Mouse (Mus musculus) neural tube, embryonic 15.5 days (tissue): Measurements from ENCODE around the gene Pah. TPM values are rescaled to one million over a fixed set of nuclear protein-coding genes. Genes with fewer than 3 reads are reported as not detected.

ENCODE experiments used
- ATAC-seq: fragments of 200-750 bp; cut with Nextera tagmentation; 2 replicates; pipeline ENCODE4 v1.8.0; 2017; ENCODE audit warnings: mild to moderate bottlenecking, moderate TSS enrichment, moderate library complexity; ENCODE audit not compliant: low FRiP score
- H3K27ac ChIP-seq: fragments of 300-500 bp; sonication (generic); replicated peaks from 2 replicates; pipeline ENCODE4 v1.5.1; 2015; ENCODE audit warnings: mild to moderate bottlenecking, inconsistent platforms
- H3K27me3 ChIP-seq: fragments of 300-500 bp; sonication (generic); replicated peaks from 2 replicates; pipeline ENCODE4 v1.6.1; 2015; ENCODE audit warnings: inconsistent platforms
- H3K36me3 ChIP-seq: fragments of 300-500 bp; sonication (generic); 2 replicates; pipeline ENCODE4 v1.6.1; 2015; ENCODE audit warnings: inconsistent platforms
- H3K4me1 ChIP-seq: fragments of 300-500 bp; sonication (generic); 2 replicates; pipeline ENCODE4 v1.6.1; 2015; ENCODE audit warnings: inconsistent platforms
- H3K4me2 ChIP-seq: fragments of 300-500 bp; sonication (generic); 2 replicates; pipeline ENCODE4 v1.6.1; 2015; ENCODE audit warnings: inconsistent platforms, mild to moderate bottlenecking, moderate library complexity
- H3K4me3 ChIP-seq: fragments of 300-500 bp; sonication (generic); replicated peaks from 2 replicates; pipeline ENCODE4 v1.5.1; 2015; ENCODE audit warnings: mild to moderate bottlenecking, inconsistent platforms
- H3K9ac ChIP-seq: fragments of 300-500 bp; sonication (generic); replicated peaks from 2 replicates; pipeline ENCODE4 v1.6.1; 2015; ENCODE audit warnings: mild to moderate bottlenecking, inconsistent platforms
- H3K9me3 ChIP-seq: fragments of 300-500 bp; sonication (generic); replicated peaks from 2 replicates; pipeline ENCODE4 v1.6.1; 2016; ENCODE audit warnings: inconsistent platforms
- WGBS: fragments of 180-500 bp; shearing (Covaris S2); methylation state at CpG from one replicate; pipeline ENCODE4 v1.1.7; 2015; ENCODE audit warnings: mixed read lengths; 5-methylcytosine and 5-hydroxymethylcytosine counted together
- polyA plus RNA-seq: library from polyadenylated mRNA; unstranded; fragments of >200 nt; fragmentation: Nextera tagmentation; extraction: Ambion mirVana; gene quantifications from 2 replicates; pipeline ENCODE4 v1.2.1, GENCODE M21; 2015

Gene Pah
- polyA plus RNA-seq, 1 experiment from 2014 or later = not detected

GRCm38 (mm10) chr10:87491485-87492040, 30.0 kb upstream of the Pah start:
- peak overlapping the region; percentile 74 for H3K4me3 ChIP-seq
- 3% methylated on average over 11 of the region's 11 CpGs for WGBS
- no peaks in the 10 kb centered on the region for H3K9me3 ChIP-seq
- peaks cover 14% of the 10 kb centered on the region; the same call in 1 of the 2 replicates for H3K27me3 ChIP-seq
- H3K4me2 ChIP-seq = peak overlapping the region; percentile 94
- 0 out of 2 replicates have a peak overlapping the region, but pooled peaks have one; percentile 8 for H3K27ac ChIP-seq
- H3K4me1 ChIP-seq = peaks cover 57% of the 10 kb centered on the region
- peak overlapping the region; percentile 79; the same call in 1 of the 2 replicates for H3K9ac ChIP-seq
- no peak for ATAC-seq
- H3K36me3 ChIP-seq = no peaks in the 10 kb centered on the region

DNA sequence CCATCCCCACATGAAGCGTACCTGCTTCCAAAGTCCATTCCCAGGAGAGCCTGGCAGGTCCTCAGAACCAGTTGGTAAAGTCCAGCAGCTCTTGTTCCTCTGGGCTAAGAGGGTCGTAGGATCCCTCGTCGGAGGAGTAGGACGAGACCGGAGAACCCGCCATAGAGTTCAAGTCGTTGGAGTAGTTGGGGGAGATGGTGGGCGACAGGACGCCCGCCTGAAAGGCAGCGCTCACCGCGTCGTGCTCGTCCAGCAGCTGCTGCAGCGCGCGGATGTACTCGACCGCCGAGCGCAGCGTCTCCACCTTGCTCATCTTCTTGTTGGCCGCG, 29.3 kb upstream of the Pah start:
- H3K9ac ChIP-seq = peak overlapping the region; percentile 79
- H3K4me3 ChIP-seq = peak overlapping the region; percentile 74
- H3K9me3 ChIP-seq = no peaks in the 10 kb centered on the region
- under 1% methylated on average over 26 of the region's 26 CpGs for WGBS
- H3K4me1 ChIP-seq = peaks cover 54% of the 10 kb centered on the region
- no peaks in the 10 kb centered on the region for H3K36me3 ChIP-seq
- H3K4me2 ChIP-seq = peak overlapping the region; percentile 94
- peak overlapping the region; percentile 85 for H3K27ac ChIP-seq
- H3K27me3 ChIP-seq = peaks cover 18% of the 10 kb centered on the region; the same call in 1 of the 2 replicates
- no peak for ATAC-seq

GRCm38 (mm10) chr10:87492661-87493551, 28.7 kb upstream of the Pah start:
- under 1% methylated on average over 87 of the region's 90 CpGs for WGBS
- peaks cover 18% of the 10 kb centered on the region; the same call in 1 of the 2 replicates for H3K27me3 ChIP-seq
- H3K36me3 ChIP-seq = no peaks in the 10 kb centered on the region
- H3K4me3 ChIP-seq = peak overlapping the region; percentile 74
- peaks cover 50% of the 10 kb centered on the region for H3K4me1 ChIP-seq
- H3K9me3 ChIP-seq = no peaks in the 10 kb centered on the region
- H3K4me2 ChIP-seq = peak overlapping the region; percentile 94
- peak overlapping the region; percentile 85 for H3K27ac ChIP-seq
- ATAC-seq = peak; percentile 46
- H3K9ac ChIP-seq = peak overlapping the region; percentile 79

- H3K27me3 ChIP-seq = peaks cover 18% of the 10 kb centered on the region; the same call in 1 of the 2 replicates
- peak within 1 kb of the TSS; percentile 94 for H3K4me2 ChIP-seq
- peak; percentile 38 for ATAC-seq
- no peaks in the 10 kb centered on the region for H3K36me3 ChIP-seq
- H3K9ac ChIP-seq = peak within 1 kb of the TSS; percentile 79
- H3K4me3 ChIP-seq = peak within 1 kb of the TSS; percentile 74
- peaks cover 43% of the 10 kb centered on the region for H3K4me1 ChIP-seq
- under 1% methylated on average over 28 of the region's 34 CpGs for WGBS
- H3K27ac ChIP-seq = peak within 1 kb of the TSS; percentile 85
- no peaks in the 10 kb centered on the region for H3K9me3 ChIP-seq
Observed at GRCm38 (mm10) chr10:87493576-87493975, 28.0 kb upstream of the Pah start, which contains the start of gene Ascl1. TSS of gene Ascl1 (minus strand) at chr10:87493660.

- Histone ChIP-seq H3K27me3 (peaks cover 20% of the 10 kb centered on the region; the same call in 1 of the 2 replicates), H3K4me2 (peak overlapping the region; percentile 94), H3K4me3 (peak overlapping the region; percentile 74), H3K36me3 (no peaks in the 10 kb centered on the region), H3K27ac (no peak overlapping the region), H3K9ac (0 out of 2 replicates have a peak overlapping the region, but pooled peaks have one; percentile 41), H3K9me3 (no peaks in the 10 kb centered on the region), H3K4me1 (peaks cover 37% of the 10 kb centered on the region)
- no peak for ATAC-seq
- 2% methylated on average over 4 of the region's 4 CpGs for WGBS
Observed at GRCm38 (mm10) chr10:87494176-87494575, 27.4 kb upstream of the Pah start.

DNA sequence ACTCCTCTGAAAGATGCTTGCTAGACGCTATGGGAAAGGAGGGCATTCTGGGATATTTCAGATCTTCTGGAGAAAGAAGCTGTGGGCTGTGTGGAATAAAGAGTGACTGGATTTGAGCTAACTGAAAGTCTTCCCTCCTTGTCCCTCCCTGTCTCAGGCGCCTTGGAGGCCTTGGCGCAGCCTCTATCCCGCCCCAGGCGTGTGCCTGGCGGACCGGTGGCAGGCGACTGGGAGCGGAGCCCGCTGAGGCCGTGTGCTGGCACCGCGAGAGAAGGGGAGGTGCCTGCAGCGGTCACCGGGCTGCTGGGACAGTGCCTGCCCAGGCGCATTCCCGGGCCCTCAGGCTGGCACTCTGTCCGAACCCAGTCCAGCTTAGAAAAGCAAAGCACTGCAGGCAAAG, 27.0 kb upstream of the Pah start:
- peak; percentile 53 for ATAC-seq
- H3K27ac ChIP-seq = no peak overlapping the region
- H3K9me3 ChIP-seq = no peaks in the 10 kb centered on the region
- no peaks in the 10 kb centered on the region for H3K36me3 ChIP-seq
- peaks cover 34% of the 10 kb centered on the region for H3K4me1 ChIP-seq
- WGBS = 0% methylated on average over 18 of the region's 18 CpGs
- H3K4me3 ChIP-seq = peak overlapping the region; percentile 74
- H3K4me2 ChIP-seq = peak overlapping the region; percentile 94
- peaks cover 20% of the 10 kb centered on the region; the same call in 1 of the 2 replicates for H3K27me3 ChIP-seq
- H3K9ac ChIP-seq = peak overlapping the region; percentile 41

GRCm38 (mm10) chr10:87497056-87497455, 24.5 kb upstream of the Pah start:
- Histone ChIP-seq H3K4me1 (peaks cover 37% of the 10 kb centered on the region), H3K27ac (no peak overlapping the region), H3K36me3 (no peaks in the 10 kb centered on the region), H3K9me3 (no peaks in the 10 kb centered on the region), H3K4me2 (no peak overlapping the region), H3K27me3 (peaks cover 25% of the 10 kb centered on the region), H3K4me3 (no peak overlapping the region), H3K9ac (no peak overlapping the region)
- WGBS = 96% methylated on average over 2 of the region's 2 CpGs
- no peak for ATAC-seq

DNA sequence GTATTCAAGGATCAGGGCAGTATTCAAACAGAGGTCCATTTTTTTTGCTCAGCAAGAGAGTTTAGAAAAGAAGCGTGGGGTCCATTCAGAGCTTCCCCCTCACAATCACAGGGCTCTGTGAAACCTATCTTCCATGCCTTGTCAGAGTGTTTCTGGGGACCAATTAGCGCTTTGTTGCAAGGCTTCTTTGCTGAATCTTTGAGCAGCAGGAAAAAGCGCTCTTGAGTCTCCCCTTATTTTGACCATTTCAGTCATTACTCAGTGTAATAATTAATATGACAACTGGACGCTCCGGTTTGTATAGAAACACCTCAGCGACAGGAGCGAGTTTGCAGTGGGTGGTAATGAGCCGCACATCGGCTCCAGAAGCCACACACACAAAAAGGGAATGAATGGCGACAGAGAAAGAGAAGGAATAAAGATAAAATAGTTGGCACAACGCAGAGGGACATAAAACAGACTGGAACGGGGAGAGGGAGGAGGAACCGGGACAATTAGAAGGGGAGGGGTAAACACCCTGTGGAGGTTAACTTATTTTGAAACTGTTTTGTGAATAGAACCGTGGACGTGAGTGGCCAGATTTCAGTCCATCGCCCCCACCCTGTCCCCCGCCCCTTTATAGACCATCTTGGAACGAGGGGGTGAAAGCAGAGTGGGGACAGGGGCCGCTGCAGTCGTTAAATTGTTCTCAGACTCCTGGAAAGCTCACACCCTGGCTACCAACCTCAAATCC, 20.5 kb upstream of the Pah start:
- peak overlapping the region; percentile 14; the same call in 1 of the 2 replicates for H3K4me3 ChIP-seq
- ATAC-seq = no peak
- peaks cover 29% of the 10 kb centered on the region for H3K27me3 ChIP-seq
- peak overlapping the region; percentile 45 for H3K4me2 ChIP-seq
- no peaks in the 10 kb centered on the region for H3K36me3 ChIP-seq
- no peaks in the 10 kb centered on the region for H3K9me3 ChIP-seq
- WGBS = 4% methylated on average over 20 of the region's 20 CpGs
- H3K4me1 ChIP-seq = peaks cover 20% of the 10 kb centered on the region
- H3K9ac ChIP-seq = no peak overlapping the region
- H3K27ac ChIP-seq = no peak overlapping the region

GRCm38 (mm10) chr10:87501659-87502042, 19.9 kb upstream of the Pah start:
- no peak overlapping the region for H3K9ac ChIP-seq
- no peak overlapping the region for H3K27ac ChIP-seq
- H3K9me3 ChIP-seq = no peaks in the 10 kb centered on the region
- peak; percentile 40; the same call in 1 of the 2 replicates for ATAC-seq
- H3K4me3 ChIP-seq = peak overlapping the region; percentile 14; the same call in 1 of the 2 replicates
- peak overlapping the region; percentile 45 for H3K4me2 ChIP-seq
- WGBS = 3% methylated on average over 7 of the region's 7 CpGs
- H3K4me1 ChIP-seq = peaks cover 20% of the 10 kb centered on the region
- peaks cover 27% of the 10 kb centered on the region for H3K27me3 ChIP-seq
- no peaks in the 10 kb centered on the region for H3K36me3 ChIP-seq

DNA sequence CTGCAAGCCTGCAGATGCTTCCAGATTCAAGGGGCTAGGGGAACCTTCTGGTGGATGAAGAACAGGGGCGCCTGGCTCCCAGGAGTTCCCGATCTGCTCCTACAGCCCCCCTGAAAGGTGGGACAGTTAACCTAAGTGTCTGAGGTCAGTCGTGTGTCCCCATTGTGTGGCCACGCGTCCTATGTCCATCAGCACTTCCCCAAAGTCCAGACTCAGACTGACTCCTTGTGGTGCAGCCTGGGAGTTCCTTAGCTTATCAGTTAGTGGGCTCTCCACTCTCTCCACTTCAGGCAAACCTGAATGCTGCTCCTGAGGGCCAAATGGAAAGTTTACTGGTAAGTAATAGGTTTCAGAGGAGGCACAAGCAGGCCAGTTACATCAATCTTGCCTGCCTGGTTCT, 19.3 kb upstream of the Pah start:
- Histone ChIP-seq H3K36me3 (no peaks in the 10 kb centered on the region), H3K27ac (no peak overlapping the region), H3K4me3 (no peak overlapping the region), H3K4me1 (peaks cover 20% of the 10 kb centered on the region), H3K4me2 (no peak overlapping the region), H3K9ac (no peak overlapping the region), H3K27me3 (peaks cover 23% of the 10 kb centered on the region), H3K9me3 (no peaks in the 10 kb centered on the region)
- WGBS = 13% methylated on average over 5 of the region's 5 CpGs
- no peak for ATAC-seq

GRCm38 (mm10) chr10:87503946-87504345, 17.6 kb upstream of the Pah start:
- Histone ChIP-seq H3K4me1 (peaks cover 20% of the 10 kb centered on the region), H3K9ac (no peak overlapping the region), H3K9me3 (no peaks in the 10 kb centered on the region), H3K36me3 (no peaks in the 10 kb centered on the region), H3K4me3 (no peak overlapping the region), H3K27me3 (peaks cover 21% of the 10 kb centered on the region), H3K27ac (no peak overlapping the region), H3K4me2 (peak overlapping the region; percentile 47)
- ATAC-seq = peak; percentile 71; the same call in 1 of the 2 replicates
- WGBS = 2% methylated on average over 10 of the region's 10 CpGs
